ENCODE assay signal across 9 mouse cellular contexts in the genomic region with DNA sequence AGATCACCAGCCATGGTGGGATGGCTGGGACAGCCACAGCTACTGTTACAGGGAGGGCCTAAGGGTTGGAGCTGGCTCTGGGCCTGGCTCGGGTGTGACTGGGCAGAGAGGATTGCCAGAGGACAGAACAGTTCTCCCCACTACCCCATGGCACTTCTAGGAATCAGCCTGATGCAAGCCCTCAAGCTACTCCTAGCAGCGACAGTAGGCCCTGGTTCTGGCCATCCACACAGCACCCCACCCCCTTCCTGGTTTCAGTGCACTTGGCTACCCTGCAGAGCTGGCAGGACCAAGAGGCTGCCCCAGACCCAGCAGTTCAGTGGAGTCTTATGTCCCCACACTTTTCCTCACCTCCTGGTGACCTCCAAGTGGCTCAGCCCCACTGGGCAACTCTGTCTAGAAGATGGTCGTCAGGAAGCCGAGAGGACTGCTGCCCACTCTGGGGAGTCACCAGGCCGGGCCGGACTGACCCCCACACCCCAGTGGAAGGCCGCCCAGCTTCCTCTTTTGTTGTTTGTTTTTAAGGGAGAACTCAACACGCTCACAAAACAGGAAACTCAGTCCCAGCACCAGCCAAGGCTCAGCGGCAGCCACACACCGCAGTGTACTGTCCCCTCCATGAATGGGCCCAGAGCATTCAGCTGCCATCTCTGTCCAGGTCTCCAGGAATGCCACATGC. TPM values are rescaled to one million over a fixed set of nuclear protein-coding genes. Genes with fewer than 3 reads are reported as not detected.
A peak's percentile ranks its signal among the peaks of the same experiment; 100 is the strongest.
DNase-seq lines count a peak whose midpoint lies in the region; ATAC-seq lines count a peak whose summit lies in the region.
"Had no signal": no experiment of that assay in that cellular context is flagged by ENCODE, and none has a peak within 500 bp of the region (broad histone marks: within the 10 kb centered on the region; RNA-seq: fewer than 3 reads in every experiment).

No protein-coding gene starts in this region.

- H3K36me3 ChIP-seq in limb, embryonic 12.5 days, result peaks cover 92% of the 10 kb centered on the region
- peaks cover 96% of the 10 kb centered on the region for H3K36me3 ChIP-seq in limb, embryonic 10.5 days
- peaks cover 59% of the 10 kb centered on the region for H3K36me3 ChIP-seq in hindbrain, embryonic 14.5 days (replicated peaks; ENCODE audit: control insufficient read depth, insufficient read depth)
- peaks cover 31% of the 10 kb centered on the region for H3K36me3 ChIP-seq in neural tube, embryonic 15.5 days
- peaks cover 43% of the 10 kb centered on the region for H3K36me3 ChIP-seq in kidney, embryonic 16.5 days (ENCODE audit: insufficient read depth, low read length)

- H3K27me3 ChIP-seq in limb, embryonic 12.5 days, result no peaks in the 10 kb centered on the region
- no peaks in the 10 kb centered on the region for H3K27me3 ChIP-seq in limb, embryonic 10.5 days (ENCODE audit: low read depth, poor library complexity, severe bottlenecking)
- no peaks in the 10 kb centered on the region for H3K27me3 ChIP-seq in hindbrain, embryonic 14.5 days (ENCODE audit: control insufficient read depth, insufficient read depth, low read length)
- no peaks in the 10 kb centered on the region for H3K27me3 ChIP-seq in neural tube, embryonic 15.5 days (replicated peaks)
- no peaks in the 10 kb centered on the region for H3K27me3 ChIP-seq in kidney, embryonic 16.5 days (ENCODE audit: insufficient read depth, low read length)
- H3K27me3 ChIP-seq: hindbrain, embryonic 15.5 days had no signal

- no peak for ATAC-seq in limb, embryonic 12.5 days (ENCODE audit: insufficient number of reproducible peaks, insufficient read depth, low FRiP score, low TSS enrichment, low read depth)
- no peak for ATAC-seq in hindbrain, embryonic 14.5 days (ENCODE audit: low FRiP score)
- ATAC-seq in neural tube, embryonic 15.5 days (ENCODE audit: low FRiP score), result no peak
- ATAC-seq in kidney, embryonic 16.5 days (ENCODE audit: low FRiP score, low TSS enrichment), result no peak

- H3K4me2 ChIP-seq in limb, embryonic 12.5 days, result no peak overlapping the region
- H3K4me2 ChIP-seq in hindbrain, embryonic 14.5 days (replicated peaks), result no peak overlapping the region
- no peak overlapping the region for H3K4me2 ChIP-seq in neural tube, embryonic 15.5 days
- no peak overlapping the region for H3K4me2 ChIP-seq in kidney, embryonic 16.5 days (replicated peaks; ENCODE audit: low read depth, low read length)
- H3K4me2 ChIP-seq: hindbrain, embryonic 15.5 days had no signal

- H3K27ac ChIP-seq in limb, embryonic 12.5 days, result no peak overlapping the region
- no peak overlapping the region for H3K27ac ChIP-seq in limb, embryonic 10.5 days
- peak overlapping the region; percentile 88; the same call in 1 of the 2 replicates for H3K27ac ChIP-seq in hindbrain, embryonic 14.5 days
- H3K27ac ChIP-seq in neural tube, embryonic 15.5 days (replicated peaks), result peak overlapping the region; percentile 79
- no peak overlapping the region for H3K27ac ChIP-seq in kidney, embryonic 16.5 days (ENCODE audit: low read length)

- DNase-seq in limb, embryonic 10.5 days (ENCODE audit: low spot score), result no peak
- peak; percentile 98 for DNase-seq in heart, adult 11 months
- no peak for DNase-seq in hindbrain, embryonic 14.5 days (ENCODE audit: low spot score)
- DNase-seq in cerebellum, adult 8-10 months, result no peak
- DNase-seq in cerebellum, postnatal 36 days, result no peak

- no peaks in the 10 kb centered on the region for H3K9me3 ChIP-seq in limb, embryonic 12.5 days
- H3K9me3 ChIP-seq in limb, embryonic 10.5 days (replicated peaks), result no peaks in the 10 kb centered on the region
- no peaks in the 10 kb centered on the region for H3K9me3 ChIP-seq in hindbrain, embryonic 14.5 days (ENCODE audit: control insufficient read depth, low read length)
- no peaks in the 10 kb centered on the region for H3K9me3 ChIP-seq in neural tube, embryonic 15.5 days (replicated peaks)
- no peaks in the 10 kb centered on the region for H3K9me3 ChIP-seq in kidney, embryonic 16.5 days (ENCODE audit: low read length)
- H3K9me3 ChIP-seq: hindbrain, embryonic 15.5 days had no signal

- peaks cover 58% of the 10 kb centered on the region for H3K4me1 ChIP-seq in limb, embryonic 12.5 days (replicated peaks)
- peaks cover 38% of the 10 kb centered on the region for H3K4me1 ChIP-seq in limb, embryonic 10.5 days
- H3K4me1 ChIP-seq in hindbrain, embryonic 14.5 days (replicated peaks; ENCODE audit: control insufficient read depth, insufficient read depth, low read length), result peaks cover 60% of the 10 kb centered on the region
- H3K4me1 ChIP-seq in neural tube, embryonic 15.5 days, result peaks cover 94% of the 10 kb centered on the region
- H3K4me1 ChIP-seq in kidney, embryonic 16.5 days (ENCODE audit: insufficient read depth, low read length), result peaks cover 91% of the 10 kb centered on the region

- no peak overlapping the region for H3K4me3 ChIP-seq in limb, embryonic 12.5 days (replicated peaks)
- no peak overlapping the region for H3K4me3 ChIP-seq in limb, embryonic 10.5 days
- H3K4me3 ChIP-seq in hindbrain, embryonic 14.5 days (replicated peaks; ENCODE audit: low read length), result no peak overlapping the region
- H3K4me3 ChIP-seq in neural tube, embryonic 15.5 days (replicated peaks), result no peak overlapping the region
- H3K4me3 ChIP-seq in kidney, embryonic 16.5 days (ENCODE audit: low read length), result no peak overlapping the region
- H3K4me3 ChIP-seq: hindbrain, embryonic 15.5 days had no signal

- H3K9ac ChIP-seq in limb, embryonic 12.5 days (replicated peaks), result 0 out of 2 replicates have a peak overlapping the region, but pooled peaks have one; percentile 8
- 0 out of 2 replicates have a peak overlapping the region, but pooled peaks have one; percentile 14 for H3K9ac ChIP-seq in hindbrain, embryonic 14.5 days
- no peak overlapping the region for H3K9ac ChIP-seq in neural tube, embryonic 15.5 days (replicated peaks)
- no peak overlapping the region for H3K9ac ChIP-seq in kidney, embryonic 16.5 days (replicated peaks; ENCODE audit: low read length)
- H3K9ac ChIP-seq: hindbrain, embryonic 15.5 days had no signal

- WGBS in limb, embryonic 12.5 days, result 87% methylated on average over 10 of the region's 10 CpGs
- 84% methylated on average over 10 of the region's 10 CpGs for WGBS in limb, embryonic 10.5 days
- WGBS in hindbrain, embryonic 14.5 days, result 84% methylated on average over 10 of the region's 10 CpGs
- WGBS in neural tube, embryonic 15.5 days, result 83% methylated on average over 10 of the region's 10 CpGs
- WGBS in kidney, embryonic 16.5 days, result 70% methylated on average over 10 of the region's 10 CpGs

RNA-seq across cellular contexts. Expression of a gene that starts 6.9 kb away (rescaled TPM):
- polyA plus RNA-seq in limb, embryonic 12.5 days (2016; fragmentation: Nextera tagmentation; extraction: Ambion mirVana), result 67.0 and 156 TPM in 2 replicates
- 59.3 and 82.8 TPM in 2 replicates for polyA plus RNA-seq in limb, embryonic 10.5 days (2016; fragmentation: Nextera tagmentation; extraction: Ambion mirVana)
- 69.2 and 70.3 TPM in 2 replicates for polyA plus RNA-seq in hindbrain, embryonic 14.5 days (2014; fragmentation: Nextera tagmentation; extraction: Ambion mirVana)
- polyA plus RNA-seq in neural tube, embryonic 15.5 days (2015; fragmentation: Nextera tagmentation; extraction: Ambion mirVana), result 70.5 and 120 TPM in 2 replicates
- 49.5 TPM in 2 replicates for polyA plus RNA-seq in kidney, embryonic 16.5 days (2015; fragmentation: Nextera tagmentation; extraction: Ambion mirVana)

RNA-seq across cellular contexts. Expression of a gene that starts 10.9 kb away (rescaled TPM):
- 1.4 and 2.7 TPM in 2 replicates for polyA plus RNA-seq in limb, embryonic 12.5 days (2016; fragmentation: Nextera tagmentation; extraction: Ambion mirVana)
- polyA plus RNA-seq in limb, embryonic 10.5 days (2016; fragmentation: Nextera tagmentation; extraction: Ambion mirVana), result 1.4 and 2.7 TPM in 2 replicates
- 2.2 and 4.7 TPM in 2 replicates for polyA plus RNA-seq in hindbrain, embryonic 14.5 days (2014; fragmentation: Nextera tagmentation; extraction: Ambion mirVana)
- 1.8 and 2.4 TPM in 2 replicates for polyA plus RNA-seq in neural tube, embryonic 15.5 days (2015; fragmentation: Nextera tagmentation; extraction: Ambion mirVana)
- 6.4 and 7.0 TPM in 2 replicates for polyA plus RNA-seq in kidney, embryonic 16.5 days (2015; fragmentation: Nextera tagmentation; extraction: Ambion mirVana)

RNA-seq across cellular contexts. Expression of a gene that starts 23.3 kb away (rescaled TPM):
- polyA plus RNA-seq in limb, embryonic 12.5 days (2016; fragmentation: Nextera tagmentation; extraction: Ambion mirVana), result 248 and 258 TPM in 2 replicates
- 359 and 361 TPM in 2 replicates for polyA plus RNA-seq in limb, embryonic 10.5 days (2016; fragmentation: Nextera tagmentation; extraction: Ambion mirVana)
- 54.2 and 58.4 TPM in 2 replicates for polyA plus RNA-seq in hindbrain, embryonic 14.5 days (2014; fragmentation: Nextera tagmentation; extraction: Ambion mirVana)
- 48.0 and 96.7 TPM in 2 replicates for polyA plus RNA-seq in neural tube, embryonic 15.5 days (2015; fragmentation: Nextera tagmentation; extraction: Ambion mirVana)
- 273 and 296 TPM in 2 replicates for polyA plus RNA-seq in kidney, embryonic 16.5 days (2015; fragmentation: Nextera tagmentation; extraction: Ambion mirVana)

RNA-seq across cellular contexts. Expression of a gene that starts 47.9 kb away (rescaled TPM):
- 9.2 and 10.0 TPM in 2 replicates for polyA plus RNA-seq in limb, embryonic 12.5 days (2016; fragmentation: Nextera tagmentation; extraction: Ambion mirVana)
- polyA plus RNA-seq in limb, embryonic 10.5 days (2016; fragmentation: Nextera tagmentation; extraction: Ambion mirVana), result 1.9 and 3.0 TPM in 2 replicates
- 5.3 and 5.5 TPM in 2 replicates for polyA plus RNA-seq in hindbrain, embryonic 14.5 days (2014; fragmentation: Nextera tagmentation; extraction: Ambion mirVana)
- polyA plus RNA-seq in neural tube, embryonic 15.5 days (2015; fragmentation: Nextera tagmentation; extraction: Ambion mirVana), result 7.6 and 8.6 TPM in 2 replicates
- 10.7 and 12.7 TPM in 2 replicates for polyA plus RNA-seq in kidney, embryonic 16.5 days (2015; fragmentation: Nextera tagmentation; extraction: Ambion mirVana)

RNA-seq across cellular contexts. Expression of a gene that starts 52.5 kb away (rescaled TPM):
- 17.8 and 18.8 TPM in 2 replicates for polyA plus RNA-seq in limb, embryonic 12.5 days (2016; fragmentation: Nextera tagmentation; extraction: Ambion mirVana)
- polyA plus RNA-seq in limb, embryonic 10.5 days (2016; fragmentation: Nextera tagmentation; extraction: Ambion mirVana), result 6.7 and 12.3 TPM in 2 replicates
- polyA plus RNA-seq in hindbrain, embryonic 14.5 days (2014; fragmentation: Nextera tagmentation; extraction: Ambion mirVana), result 39.5 and 41.9 TPM in 2 replicates
- 34.7 and 43.3 TPM in 2 replicates for polyA plus RNA-seq in neural tube, embryonic 15.5 days (2015; fragmentation: Nextera tagmentation; extraction: Ambion mirVana)
- 15.7 and 17.5 TPM in 2 replicates for polyA plus RNA-seq in kidney, embryonic 16.5 days (2015; fragmentation: Nextera tagmentation; extraction: Ambion mirVana)

Comparison
In these comparisons a context has a peak if more than half of its experiments do, and no peak if none do; other contexts are left out.
1. H3K27ac ChIP-seq: peak in hindbrain, embryonic 14.5 days (single experiment) and neural tube, embryonic 15.5 days (single experiment); none in limb, embryonic 12.5 days (single experiment), limb, embryonic 10.5 days (single experiment) and kidney, embryonic 16.5 days (single experiment).
2. H3K9ac ChIP-seq: peak in limb, embryonic 12.5 days (single experiment) and hindbrain, embryonic 14.5 days (single experiment); none in neural tube, embryonic 15.5 days (single experiment) and kidney, embryonic 16.5 days (single experiment).